Mouse (Mus musculus) leukemia stem cell, adult 10-12 weeks (primary cell): ENCODE measurements around the gene Rapgef2. TPM values are rescaled to one million over a fixed set of nuclear protein-coding genes. Genes with fewer than 3 reads are reported as not detected.

Source experiments
- polyA plus RNA-seq: library from polyadenylated mRNA; stranded (reverse); fragments of >175 nt; gene quantifications from 2 replicates; pipeline ENCODE4 v1.2.3, GENCODE M21; 2012; ENCODE audit warnings: low replicate concordance

Gene Rapgef2
- 1.0 and 1.2 TPM in 2 replicates for polyA plus RNA-seq

GRCm38 (mm10) chr3:79286376-79287107 is at the start of gene Rapgef2:
TSS of gene Rapgef2 (minus strand) at chr3:79286517.

Other genes starting within 250 kb of the Rapgef2 start
- not detected in 2 replicates for gene Gm17359, start 50.1 kb upstream of the Rapgef2 start, polyA plus RNA-seq